Mouse (Mus musculus) midbrain, embryonic 16.5 days (tissue): Measurements from ENCODE around the gene Ankrd33. TPM values are rescaled to one million over a fixed set of nuclear protein-coding genes. Genes with fewer than 3 reads are reported as not detected.
A peak's percentile ranks its signal among the peaks of the same experiment; 100 is the strongest.

Experiments
- ATAC-seq: fragments of 200-750 bp; cut with Nextera tagmentation; 2 replicates; pipeline ENCODE4 v1.8.0; 2017; ENCODE audit warnings: moderate TSS enrichment
- H3K27ac ChIP-seq: fragments of 300-500 bp; sonication (generic); 2 replicates; pipeline ENCODE4 v1.5.1; 2014; ENCODE audit warnings: mild to moderate bottlenecking, low read length, mixed read lengths
- H3K27me3 ChIP-seq: fragments of 300-500 bp; sonication (generic); 2 replicates; pipeline ENCODE4 v1.6.1; 2014; ENCODE audit warnings: low read depth, low read length, mixed read lengths; ENCODE audit not compliant: control insufficient read depth, insufficient read depth
- H3K36me3 ChIP-seq: fragments of 300-500 bp; sonication (generic); 2 replicates; pipeline ENCODE4 v1.6.1; 2014; ENCODE audit warnings: mild to moderate bottlenecking, low read length, moderate library complexity, mixed read lengths; ENCODE audit not compliant: control insufficient read depth, insufficient read depth
- H3K4me1 ChIP-seq: fragments of 300-500 bp; sonication (generic); 2 replicates; pipeline ENCODE4 v1.6.1; 2014; ENCODE audit warnings: mild to moderate bottlenecking, low read length, mixed read lengths; ENCODE audit not compliant: control insufficient read depth, insufficient read depth
- H3K4me2 ChIP-seq: fragments of 300-500 bp; sonication (generic); 2 replicates; pipeline ENCODE4 v1.6.1; 2014; ENCODE audit warnings: mild to moderate bottlenecking, low read length, mixed read lengths
- H3K4me3 ChIP-seq: fragments of 300-500 bp; sonication (generic); 2 replicates; pipeline ENCODE4 v1.5.1; 2014; ENCODE audit warnings: low read depth, mild to moderate bottlenecking, low read length, moderate library complexity, mixed read lengths
- H3K9ac ChIP-seq: fragments of 300-500 bp; sonication (generic); 2 replicates; pipeline ENCODE4 v1.6.1; 2014; ENCODE audit warnings: low read depth, low read length, mixed read lengths
- H3K9me3 ChIP-seq: fragments of 300-500 bp; sonication (generic); replicated peaks from 2 replicates; pipeline ENCODE4 v1.6.1; 2014; ENCODE audit warnings: mild to moderate bottlenecking, low read length, mixed read lengths; ENCODE audit not compliant: control insufficient read depth, poor library complexity, severe bottlenecking
- WGBS: fragments of 180-500 bp; shearing (Covaris S2); extraction: QIAGEN DNeasy Blood & Tissue Kit; methylation state at CpG from one replicate; pipeline ENCODE4 v1.1.7; 2014; 5-methylcytosine and 5-hydroxymethylcytosine counted together
- polyA plus RNA-seq: library from polyadenylated mRNA; unstranded; fragments of >200 nt; fragmentation: Nextera tagmentation; extraction: Ambion mirVana; gene quantifications from 2 replicates; pipeline ENCODE4 v1.2.1, GENCODE M21; 2015

Ankrd33 gene
- polyA plus RNA-seq, 1 experiment from 2014 or later = not detected

DNA sequence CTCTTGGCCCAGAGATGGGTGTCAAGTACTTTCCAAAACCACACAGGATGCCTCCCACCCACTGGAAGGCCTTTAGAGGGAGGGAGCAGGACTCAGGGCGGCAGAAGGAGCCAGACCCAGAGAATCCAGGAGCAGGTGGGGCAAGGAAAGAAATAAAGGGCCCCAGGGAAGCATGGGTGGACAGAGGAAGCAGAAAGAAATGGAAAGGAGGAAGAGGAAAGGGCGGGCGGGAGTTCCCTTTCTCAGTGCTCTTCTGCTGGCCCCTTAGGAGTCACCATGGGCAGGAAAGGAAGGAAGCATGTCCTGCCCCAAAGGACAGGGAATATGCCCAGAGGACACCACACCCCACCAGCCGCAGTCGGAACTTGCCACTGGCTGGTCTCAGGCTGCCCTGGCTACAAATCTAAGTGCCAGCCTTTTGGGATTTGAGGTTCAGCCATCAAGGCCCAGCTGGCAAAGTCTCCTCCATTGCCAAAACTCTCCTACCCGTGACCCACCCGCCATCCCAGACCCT lies 34.5 kb upstream of the Ankrd33 start:
- 76% methylated on average over 7 of the region's 7 CpGs for WGBS

DNA sequence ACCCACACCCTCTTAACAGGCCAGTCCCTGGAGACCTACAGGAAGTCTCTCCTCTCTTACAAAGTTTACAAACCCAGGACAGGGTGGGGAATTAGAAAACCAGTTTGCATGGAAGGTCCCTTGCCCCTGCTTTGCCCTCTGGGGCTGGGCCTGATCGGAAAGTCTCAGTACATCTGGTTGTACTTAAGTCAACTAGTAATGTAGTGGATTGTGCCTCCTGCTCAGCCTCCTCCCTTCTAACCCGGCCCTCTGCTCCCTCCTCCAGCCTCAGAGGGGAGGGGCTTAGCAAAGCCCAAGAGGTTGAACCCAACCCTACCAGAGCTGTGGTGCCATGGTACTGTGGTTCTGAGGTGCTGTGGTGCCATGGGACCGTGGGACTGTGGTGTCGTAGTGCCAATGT lies 33.3 kb upstream of the Ankrd33 start:
- no peaks in the 10 kb centered on the region for H3K36me3 ChIP-seq
- H3K9ac ChIP-seq = no peak overlapping the region
- no peak overlapping the region for H3K4me3 ChIP-seq
- H3K4me2 ChIP-seq = no peak overlapping the region
- 60% methylated on average over 4 of the region's 4 CpGs for WGBS
- ATAC-seq = no peak
- H3K9me3 ChIP-seq = no peaks in the 10 kb centered on the region
- H3K27me3 ChIP-seq = peaks cover 4% of the 10 kb centered on the region; the same call in 1 of the 2 replicates
- H3K27ac ChIP-seq = no peak overlapping the region
- H3K4me1 ChIP-seq = peaks cover 13% of the 10 kb centered on the region

More for the DNA sequence above, 34.5 kb upstream of the Ankrd33 start:
- Histone ChIP-seq H3K9me3 (no peaks in the 10 kb centered on the region), H3K4me3 (no peak overlapping the region), H3K27ac (no peak overlapping the region), H3K27me3 (peaks cover 4% of the 10 kb centered on the region; the same call in 1 of the 2 replicates), H3K36me3 (no peaks in the 10 kb centered on the region), H3K9ac (no peak overlapping the region), H3K4me1 (peaks cover 19% of the 10 kb centered on the region), H3K4me2 (no peak overlapping the region)
- no peak for ATAC-seq

DNA sequence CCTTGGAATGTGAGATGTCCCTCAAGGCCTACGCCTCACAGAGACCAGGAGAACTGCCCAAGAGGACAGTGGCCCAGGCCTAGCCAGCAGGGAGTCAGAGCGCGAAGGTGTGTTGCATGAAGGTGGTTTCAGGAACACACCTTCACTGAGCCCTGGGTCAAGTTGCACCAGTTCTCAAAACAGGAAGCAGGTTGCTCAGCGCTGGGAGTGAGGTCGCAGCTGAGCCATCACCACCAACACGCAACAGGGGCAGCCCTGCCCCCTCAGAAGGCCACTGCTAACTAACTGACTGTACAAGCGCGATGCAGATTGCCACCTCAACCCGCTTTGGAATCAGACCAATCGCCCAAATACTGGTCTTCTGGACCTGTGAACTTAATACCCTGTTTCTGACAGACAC lies 31.1 kb upstream of the Ankrd33 start:
- no peak overlapping the region for H3K9ac ChIP-seq
- no peak overlapping the region for H3K27ac ChIP-seq
- no peaks in the 10 kb centered on the region; the same call in 1 of the 2 replicates for H3K27me3 ChIP-seq
- ATAC-seq = no peak
- 84% methylated on average over 10 of the region's 10 CpGs for WGBS
- no peaks in the 10 kb centered on the region for H3K9me3 ChIP-seq
- peaks cover 7% of the 10 kb centered on the region for H3K4me1 ChIP-seq
- no peaks in the 10 kb centered on the region for H3K36me3 ChIP-seq
- H3K4me2 ChIP-seq = no peak overlapping the region
- no peak overlapping the region for H3K4me3 ChIP-seq

DNA sequence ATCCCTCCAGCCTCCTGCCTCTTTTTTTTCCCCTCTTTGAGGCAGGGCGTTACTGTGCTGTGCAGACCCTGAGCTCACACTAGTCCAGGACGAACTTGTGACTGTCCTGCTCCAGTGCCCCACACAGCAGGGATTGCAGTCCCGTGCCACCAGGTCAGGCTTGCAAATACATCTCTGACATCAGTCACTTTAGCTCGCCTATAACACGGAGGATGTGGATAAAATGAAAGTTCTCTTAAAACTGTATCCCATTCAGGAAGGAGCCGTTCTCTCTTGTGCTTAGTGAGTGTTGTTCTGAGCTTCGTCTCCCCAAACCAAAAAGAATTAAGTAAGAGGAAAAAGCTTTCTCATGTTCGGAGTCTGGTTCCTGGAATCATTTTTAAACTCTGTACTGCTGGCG lies 29.1 kb upstream of the Ankrd33 start:
- Histone ChIP-seq H3K4me3 (no peak overlapping the region), H3K9me3 (no peaks in the 10 kb centered on the region), H3K27me3 (no peaks in the 10 kb centered on the region), H3K36me3 (no peaks in the 10 kb centered on the region), H3K4me1 (peaks cover 7% of the 10 kb centered on the region), H3K27ac (no peak overlapping the region), H3K4me2 (no peak overlapping the region), H3K9ac (no peak overlapping the region)
- WGBS = 79% methylated on average over 9 of the region's 9 CpGs
- no peak for ATAC-seq

DNA sequence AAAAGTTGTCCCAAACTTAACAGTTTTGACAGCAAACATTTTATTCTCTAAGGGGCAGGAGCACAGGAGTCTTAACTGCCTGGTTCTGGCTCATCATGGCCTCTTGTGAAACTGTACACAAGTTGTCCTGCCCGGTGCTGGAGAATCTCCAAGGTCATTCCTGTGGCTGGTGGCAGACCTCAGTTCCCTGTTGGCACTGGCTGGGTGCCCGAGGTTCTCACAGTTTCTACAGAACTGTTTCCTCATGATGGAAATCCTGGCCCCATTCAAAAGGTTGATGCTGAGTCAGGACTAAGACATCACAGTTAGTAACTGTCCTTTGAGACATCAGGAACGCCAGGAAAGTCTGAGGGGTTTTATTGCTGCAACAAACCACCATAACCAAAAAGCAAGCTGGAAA lies 28.6 kb upstream of the Ankrd33 start:
- Histone ChIP-seq H3K4me3 (no peak overlapping the region), H3K36me3 (no peaks in the 10 kb centered on the region), H3K9ac (no peak overlapping the region), H3K4me1 (peaks cover 7% of the 10 kb centered on the region), H3K9me3 (no peaks in the 10 kb centered on the region), H3K4me2 (no peak overlapping the region), H3K27ac (no peak overlapping the region), H3K27me3 (no peaks in the 10 kb centered on the region)
- ATAC-seq = no peak
- WGBS = 78% methylated on average over 3 of the region's 3 CpGs

DNA sequence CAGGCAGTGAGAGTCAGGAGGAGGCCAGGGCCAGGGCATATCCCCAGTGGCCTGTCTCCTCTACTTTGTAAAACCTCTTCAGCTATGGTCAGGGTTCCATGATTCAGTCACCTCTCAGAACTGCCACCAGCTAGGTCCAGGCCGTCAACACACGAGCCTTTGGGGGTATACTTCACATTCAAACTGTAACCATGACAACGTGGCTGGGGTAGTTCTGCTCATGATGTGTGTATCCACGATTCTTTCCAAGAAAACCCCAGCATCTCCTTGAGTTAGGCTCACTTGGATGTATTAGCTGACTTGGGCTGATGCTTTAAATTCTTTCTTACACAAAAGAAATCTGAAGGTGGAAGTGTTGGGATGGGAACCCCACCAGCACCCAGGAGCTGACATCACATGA lies 27.3 kb upstream of the Ankrd33 start:
- H3K4me3 ChIP-seq = no peak overlapping the region
- H3K36me3 ChIP-seq = no peaks in the 10 kb centered on the region
- no peak overlapping the region for H3K9ac ChIP-seq
- WGBS = 23% methylated on average over 4 of the region's 4 CpGs
- no peaks in the 10 kb centered on the region for H3K27me3 ChIP-seq
- peaks cover 16% of the 10 kb centered on the region for H3K4me1 ChIP-seq
- ATAC-seq = no peak
- H3K4me2 ChIP-seq = no peak overlapping the region
- peak overlapping the region; percentile 31 for H3K27ac ChIP-seq
- no peaks in the 10 kb centered on the region for H3K9me3 ChIP-seq

DNA sequence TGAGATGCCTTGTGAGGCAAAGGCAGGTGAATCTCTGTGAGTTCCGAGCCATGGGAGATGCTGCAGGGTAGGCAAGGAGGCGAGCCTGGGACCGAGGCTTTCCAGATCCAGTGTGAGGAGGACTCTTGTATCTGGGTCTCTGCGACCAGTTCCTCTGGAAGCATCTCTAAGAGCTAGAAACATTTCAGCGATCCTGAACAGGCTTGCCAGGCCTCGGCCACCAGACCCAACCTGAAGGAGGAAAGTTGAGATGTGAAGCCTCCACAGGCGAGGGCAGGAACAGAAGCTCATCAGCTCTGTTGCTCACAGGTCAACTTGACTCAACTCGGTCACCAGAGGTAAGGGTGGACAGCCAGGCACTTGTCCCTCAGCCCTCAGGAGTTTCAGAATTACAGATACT lies 24.0 kb upstream of the Ankrd33 start:
- Histone ChIP-seq H3K27me3 (no peaks in the 10 kb centered on the region), H3K4me3 (no peak overlapping the region), H3K27ac (no peak overlapping the region), H3K4me2 (no peak overlapping the region), H3K9ac (no peak overlapping the region), H3K9me3 (no peaks in the 10 kb centered on the region), H3K36me3 (no peaks in the 10 kb centered on the region), H3K4me1 (peaks cover 18% of the 10 kb centered on the region)
- 94% methylated on average over 8 of the region's 8 CpGs for WGBS
- ATAC-seq = no peak

DNA sequence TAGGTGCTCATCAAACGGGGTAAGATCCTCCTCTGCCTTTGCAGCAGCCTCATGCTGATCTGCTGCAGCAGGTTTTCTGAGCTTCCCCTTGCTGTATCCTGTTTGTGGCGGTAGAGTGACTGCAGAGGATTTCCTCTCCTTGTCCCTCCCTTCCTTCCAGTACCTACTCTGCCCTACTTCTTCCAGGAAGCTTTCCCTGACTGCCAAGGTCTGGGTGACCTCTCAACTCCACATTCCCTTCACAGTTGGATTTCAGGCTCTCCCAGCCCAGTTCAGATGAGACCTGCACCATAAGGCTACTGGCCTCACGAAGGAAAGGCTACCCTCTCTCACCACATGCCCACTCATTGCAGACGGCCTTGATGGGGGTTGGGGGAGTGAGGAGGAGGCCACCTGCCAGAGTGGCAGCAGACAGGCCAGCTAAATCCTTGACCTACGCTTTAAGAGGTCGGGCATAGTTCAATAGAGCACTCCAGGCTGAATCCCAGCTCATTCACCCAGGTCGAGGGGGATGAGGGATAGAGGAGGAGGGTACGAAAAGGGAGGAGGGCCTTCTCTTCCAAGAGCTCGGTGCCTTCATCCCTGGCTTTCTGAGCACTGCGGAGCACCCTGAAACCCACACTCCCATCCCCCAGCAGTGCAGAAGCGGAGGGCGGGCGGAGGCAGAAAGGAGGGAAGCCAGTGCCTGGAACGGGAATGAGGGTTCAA lies 23.3 kb upstream of the Ankrd33 start:
- WGBS = 18% methylated on average over 14 of the region's 14 CpGs
- H3K27me3 ChIP-seq = no peaks in the 10 kb centered on the region

DNA sequence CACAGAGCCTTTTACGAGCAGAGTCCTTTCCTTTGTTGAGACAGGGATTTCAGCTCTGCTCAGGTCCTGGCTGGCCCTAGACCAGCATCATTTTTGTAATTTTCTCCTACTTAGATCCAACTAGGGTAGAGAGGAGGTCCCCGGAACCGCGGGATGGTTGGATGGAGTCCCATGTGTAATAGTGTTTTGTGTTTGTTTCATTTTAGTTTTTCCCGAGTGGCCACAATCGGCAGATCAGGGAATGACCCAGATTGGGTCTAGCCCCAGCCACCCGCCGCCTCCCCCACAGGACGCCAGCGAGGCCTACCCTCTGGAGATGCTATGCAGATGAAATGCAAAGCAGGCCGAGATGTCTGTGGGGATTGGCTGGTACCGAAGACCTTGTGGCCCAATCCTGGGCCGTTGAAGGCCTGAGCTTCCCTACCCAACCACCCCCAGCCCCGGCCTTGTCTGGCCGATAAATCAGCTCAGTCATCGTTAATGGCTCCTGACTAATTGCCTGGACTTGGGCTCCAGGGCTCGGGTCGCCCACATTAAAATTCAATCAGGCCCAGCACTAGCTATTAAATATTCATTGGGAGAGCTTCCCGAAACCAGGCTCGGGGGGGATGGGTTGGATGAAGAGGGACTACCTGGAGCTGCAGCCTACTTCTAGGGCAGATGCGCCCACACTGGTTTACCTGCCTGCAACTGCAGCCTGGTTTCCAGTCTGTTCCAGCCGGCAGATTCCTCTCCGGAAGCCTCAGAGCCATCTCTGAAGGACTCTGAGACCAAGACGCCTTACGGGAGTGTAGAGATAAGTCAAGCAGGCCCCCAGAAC lies 22.5 kb upstream of the Ankrd33 start:
- Histone ChIP-seq H3K4me1 (peaks cover 22% of the 10 kb centered on the region), H3K27me3 (no peaks in the 10 kb centered on the region), H3K9ac (no peak overlapping the region; the same call in 1 of the 2 replicates), H3K36me3 (no peaks in the 10 kb centered on the region), H3K4me2 (peak overlapping the region; percentile 30), H3K27ac (peak overlapping the region; percentile 6; the same call in 1 of the 2 replicates), H3K4me3 (no peak overlapping the region), H3K9me3 (no peaks in the 10 kb centered on the region)
- ATAC-seq = peak; percentile 82
- 8% methylated on average over 25 of the region's 25 CpGs for WGBS

More for the DNA sequence above, 23.3 kb upstream of the Ankrd33 start:
- H3K27ac ChIP-seq = peak overlapping the region; percentile 6; the same call in 1 of the 2 replicates
- H3K4me2 ChIP-seq = no peak overlapping the region; the same call in 1 of the 2 replicates
- no peaks in the 10 kb centered on the region for H3K36me3 ChIP-seq
- H3K4me1 ChIP-seq = peaks cover 18% of the 10 kb centered on the region
- no peak overlapping the region for H3K4me3 ChIP-seq
- no peaks in the 10 kb centered on the region for H3K9me3 ChIP-seq
- peak; percentile 43; the same call in 1 of the 2 replicates for ATAC-seq
- no peak overlapping the region for H3K9ac ChIP-seq
